9 mouse cellular contexts compared by ENCODE assay signal in the genomic region with DNA sequence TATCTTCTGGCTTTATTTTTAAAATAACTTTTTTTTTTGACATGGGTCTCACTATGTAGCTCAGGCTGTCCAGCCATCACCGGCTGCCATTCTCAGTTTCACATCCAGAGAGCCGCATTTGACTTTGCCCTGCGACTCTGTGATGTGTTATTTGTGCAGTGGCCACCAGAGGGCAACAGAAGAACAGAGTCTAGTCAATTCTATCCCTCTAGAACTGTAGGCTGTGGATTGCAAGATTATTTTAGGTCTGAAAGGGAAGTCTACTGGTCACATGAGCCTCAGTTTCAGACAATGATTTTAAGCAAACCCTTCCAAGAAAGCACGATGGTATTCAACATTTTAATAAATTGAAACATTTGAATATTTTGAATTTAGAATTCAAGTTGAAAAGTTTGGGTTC.
DNase-seq lines count a peak whose midpoint lies in the region; ATAC-seq lines count a peak whose summit lies in the region.
"Had no signal": no experiment of that assay in that cellular context is flagged by ENCODE, and none has a peak within 500 bp of the region (broad histone marks: within the 10 kb centered on the region; RNA-seq: fewer than 3 reads in every experiment).

No protein-coding gene starts in this region.

- H3K27ac ChIP-seq in forebrain, embryonic 14.5 days (ENCODE audit: low read depth, low read length), result no peak overlapping the region
- no peak overlapping the region for H3K27ac ChIP-seq in hindbrain, embryonic 14.5 days
- H3K27ac ChIP-seq: neural tube, embryonic 12.5 days had no signal

- no peak overlapping the region for H3K4me2 ChIP-seq in forebrain, embryonic 14.5 days (ENCODE audit: low read length)
- no peak overlapping the region for H3K4me2 ChIP-seq in hindbrain, embryonic 14.5 days (replicated peaks)
- H3K4me2 ChIP-seq: neural tube, embryonic 12.5 days had no signal

- peak; percentile 60 for DNase-seq in Muller cell, postnatal 12 days (ENCODE audit: inconsistent ontology term)
- DNase-seq in forebrain, embryonic 14.5 days (ENCODE audit: low spot score), result peak; percentile 91
- peak; percentile 94 for DNase-seq in hindbrain, embryonic 14.5 days (ENCODE audit: low spot score)
- peak; percentile 65 to 93 for DNase-seq in layer of hippocampus, postnatal 25 days (ENCODE audit: extremely low spot score in 1 of 2, low spot score in 1 of 2)
- peak; percentile 65 to 85 for DNase-seq in lung, postnatal 4 days
- DNase-seq in right cerebral cortex, adult 18-20 months, result peak; percentile 82
- peak; percentile 47 for DNase-seq in urinary bladder, postnatal 10 days (ENCODE audit: low spot score)

- no peaks in the 10 kb centered on the region for H3K9me3 ChIP-seq in forebrain, embryonic 14.5 days (replicated peaks; ENCODE audit: control insufficient read depth, low read length)
- no peaks in the 10 kb centered on the region for H3K9me3 ChIP-seq in hindbrain, embryonic 14.5 days (ENCODE audit: control insufficient read depth, low read length)
- H3K9me3 ChIP-seq: neural tube, embryonic 12.5 days had no signal

- no peak overlapping the region for H3K4me3 ChIP-seq in forebrain, embryonic 14.5 days (ENCODE audit: low read depth, low read length)
- H3K4me3 ChIP-seq in hindbrain, embryonic 14.5 days (replicated peaks; ENCODE audit: low read length), result no peak overlapping the region
- H3K4me3 ChIP-seq: neural tube, embryonic 12.5 days had no signal

- H3K27me3 ChIP-seq in forebrain, embryonic 14.5 days (replicated peaks; ENCODE audit: control insufficient read depth, insufficient read depth, low read length), result no peaks in the 10 kb centered on the region
- no peaks in the 10 kb centered on the region for H3K27me3 ChIP-seq in hindbrain, embryonic 14.5 days (ENCODE audit: control insufficient read depth, insufficient read depth, low read length)
- H3K27me3 ChIP-seq: neural tube, embryonic 12.5 days had no signal

- peak; percentile 79 for ATAC-seq in cerebellum, adult (ENCODE audit: insufficient number of reproducible peaks, low FRiP score, low TSS enrichment)
- peak; percentile 79 for ATAC-seq in forebrain, embryonic 14.5 days
- ATAC-seq in hindbrain, embryonic 14.5 days (ENCODE audit: low FRiP score), result peak; percentile 55; the same call in 1 of the 2 replicates

- no peaks in the 10 kb centered on the region for H3K36me3 ChIP-seq in forebrain, embryonic 14.5 days (ENCODE audit: control insufficient read depth, insufficient read depth, low read length)
- H3K36me3 ChIP-seq in hindbrain, embryonic 14.5 days (replicated peaks; ENCODE audit: control insufficient read depth, insufficient read depth), result no peaks in the 10 kb centered on the region
- H3K36me3 ChIP-seq: neural tube, embryonic 12.5 days had no signal

- no peak overlapping the region for H3K9ac ChIP-seq in forebrain, embryonic 14.5 days (ENCODE audit: low read length)
- no peak overlapping the region for H3K9ac ChIP-seq in hindbrain, embryonic 14.5 days
- H3K9ac ChIP-seq: neural tube, embryonic 12.5 days had no signal

- 8% methylated on average over 4 of the region's 4 CpGs for WGBS in forebrain, embryonic 14.5 days
- WGBS in hindbrain, embryonic 14.5 days, result 5% methylated on average over 4 of the region's 4 CpGs

- H3K4me1 ChIP-seq in forebrain, embryonic 14.5 days (ENCODE audit: control insufficient read depth, insufficient read depth, low read length), result no peaks in the 10 kb centered on the region
- no peaks in the 10 kb centered on the region for H3K4me1 ChIP-seq in hindbrain, embryonic 14.5 days (replicated peaks; ENCODE audit: control insufficient read depth, insufficient read depth, low read length)
- H3K4me1 ChIP-seq: neural tube, embryonic 12.5 days had no signal
